Mouse (Mus musculus) E14TG2a.4 (cell line): Measurements from ENCODE around the gene Dgki.
A peak's percentile ranks its signal among the peaks of the same experiment; 100 is the strongest.

Source experiments
- CTCF ChIP-seq: conservative IDR thresholded peaks from 2 replicates; pipeline ENCODE4 v1.5.1; 2014; ENCODE audit warnings: low read length
- POU5F1 ChIP-seq: IDR thresholded peaks from 2 replicates; pipeline ENCODE4 v1.6.1; 2014; ENCODE audit warnings: low read length, borderline replicate concordance

- TF ChIP-seq CTCF (peak; percentile 63), POU5F1 (no peak)
Observed at GRCm38 (mm10) chr6:37046152-37046788, 253.7 kb downstream of the Dgki start.
